Mouse (Mus musculus) forebrain, embryonic 11.5 days (tissue): ENCODE measurements around the gene Washc2. TPM values are rescaled to one million over a fixed set of nuclear protein-coding genes. Genes with fewer than 3 reads are reported as not detected.
"Not testable (repeated sequence)": the region's sequence is repeated elsewhere in the genome, so short reads cannot be mapped to it uniquely, and the experiment has no call there.

Experiments used
- ATAC-seq: fragments of 200-750 bp; cut with Nextera tagmentation; replicated peaks from 2 replicates; pipeline ENCODE4 v1.8.0; 2017; ENCODE audit warnings: moderate TSS enrichment; ENCODE audit not compliant: low FRiP score
- DNase-seq: peaks from one replicate; pipeline ENCODE4 v3.0.0-alpha.2; 2017; ENCODE audit warnings: low spot score
- H3K27ac ChIP-seq: fragments of 300-500 bp; sonication (generic); 2 replicates; pipeline ENCODE4 v1.5.1; 2014; ENCODE audit warnings: low read depth, low read length
- H3K27me3 ChIP-seq: fragments of 300-500 bp; sonication (generic); 2 replicates; pipeline ENCODE4 v1.6.1; 2014; ENCODE audit warnings: mild to moderate bottlenecking, low read length, mixed read lengths; ENCODE audit not compliant: control insufficient read depth, insufficient read depth
- H3K36me3 ChIP-seq: fragments of 300-500 bp; sonication (generic); 2 replicates; pipeline ENCODE4 v1.6.1; 2014; ENCODE audit warnings: mild to moderate bottlenecking, low read length, moderate library complexity, mixed read lengths; ENCODE audit not compliant: control insufficient read depth, insufficient read depth
- H3K4me1 ChIP-seq: fragments of 300-500 bp; sonication (generic); replicated peaks from 2 replicates; pipeline ENCODE4 v1.6.1; 2014; ENCODE audit warnings: low read length, mixed read lengths; ENCODE audit not compliant: control insufficient read depth, insufficient read depth
- H3K4me2 ChIP-seq: fragments of 300-500 bp; sonication (generic); 2 replicates; pipeline ENCODE4 v1.6.1; 2014; ENCODE audit warnings: low read depth, mild to moderate bottlenecking, low read length, moderate library complexity, mixed read lengths; ENCODE audit not compliant: severe bottlenecking
- H3K4me3 ChIP-seq: fragments of 300-500 bp; sonication (generic); 2 replicates; pipeline ENCODE4 v1.5.1; 2014; ENCODE audit warnings: low read depth, low read length
- H3K9ac ChIP-seq: fragments of 300-500 bp; sonication (generic); 2 replicates; pipeline ENCODE4 v1.6.1; 2014; ENCODE audit warnings: low read length
- H3K9me3 ChIP-seq: fragments of 300-500 bp; sonication (generic); 2 replicates; pipeline ENCODE4 v1.6.1; 2016; ENCODE audit warnings: low read length, mixed read lengths; ENCODE audit not compliant: control insufficient read depth
- WGBS: fragments of 180-500 bp; shearing (Covaris S2); extraction: QIAGEN DNeasy Blood & Tissue Kit; methylation state at CpG from one replicate; pipeline ENCODE4 v1.1.7; 2014; 5-methylcytosine and 5-hydroxymethylcytosine counted together
- polyA plus RNA-seq: library from polyadenylated mRNA; unstranded; fragments of >200 nt; fragmentation: Nextera tagmentation; extraction: Ambion mirVana; gene quantifications from 2 replicates; pipeline ENCODE4 v1.2.1, GENCODE M21; 2014

The Washc2 gene
- polyA plus RNA-seq = 48.0 and 54.2 TPM in 2 replicates

DNA sequence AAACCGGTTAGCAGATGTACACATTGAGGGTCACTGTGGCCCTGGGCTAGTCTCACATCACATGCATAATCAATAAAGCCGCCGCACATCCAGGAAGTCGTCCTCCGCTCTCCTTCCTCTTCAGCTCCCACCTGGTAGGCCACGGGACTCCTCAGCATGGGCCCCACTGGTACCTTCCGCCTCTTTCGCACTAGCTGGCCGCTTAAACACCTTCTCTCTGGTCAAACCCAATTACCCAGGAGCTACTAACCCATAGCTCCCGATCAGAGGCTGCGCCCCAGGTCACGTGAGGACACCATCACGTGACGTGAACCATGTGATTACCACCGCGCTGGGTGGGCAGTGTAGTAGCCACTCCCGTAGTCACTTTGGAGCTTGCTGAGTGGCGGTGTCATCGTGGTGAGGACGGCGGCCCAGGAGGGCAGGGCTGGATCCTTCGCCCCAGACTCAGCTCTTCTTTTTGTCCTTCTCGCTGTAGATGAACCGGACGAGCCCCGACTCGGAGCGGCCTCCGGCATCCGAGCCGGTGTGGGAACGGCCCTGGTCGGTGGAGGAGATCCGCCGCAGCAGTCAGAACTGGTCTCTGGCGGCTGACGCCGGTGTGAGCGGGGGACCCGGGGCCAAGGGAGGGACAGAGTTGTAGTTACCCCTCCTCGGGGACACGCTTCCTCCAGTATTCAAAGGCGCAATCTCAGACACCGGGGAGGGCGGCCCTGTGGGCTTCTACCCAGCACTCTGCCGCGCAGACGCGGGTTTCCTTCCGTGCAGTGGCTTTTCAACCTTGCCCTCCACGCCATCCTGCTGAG lies at the start of gene Washc2:
Gene Washc2, plus strand, starts transcription at position 310 of the 806 bp plus-strand sequence.
- under 1% methylated on average over 51 of the region's 51 CpGs for WGBS
- Histone ChIP-seq H3K36me3 (no peaks in the 10 kb centered on the region; the same call in 1 of the 2 replicates), H3K9ac (peak within 1 kb of the TSS; percentile 80), H3K27ac (peak within 1 kb of the TSS; percentile 31; the same call in 1 of the 2 replicates), H3K9me3 (no peaks in the 10 kb centered on the region), H3K4me2 (peak within 1 kb of the TSS; percentile 92), H3K4me1 (0 out of 2 replicates have a peak, but pooled peaks cover 6% of the 10 kb centered on the region), H3K27me3 (no peaks in the 10 kb centered on the region), H3K4me3 (peak within 1 kb of the TSS; percentile 78)
- peak; percentile 95 for DNase-seq
- ATAC-seq = peak; percentile 98

- ATAC-seq = no peak
- H3K27ac ChIP-seq = no peak overlapping the region
- no peaks in the 10 kb centered on the region for H3K9me3 ChIP-seq
Observed at GRCm38 (mm10) chr6:116166383-116166782, 41.5 kb upstream of the Washc2 start.

DNA sequence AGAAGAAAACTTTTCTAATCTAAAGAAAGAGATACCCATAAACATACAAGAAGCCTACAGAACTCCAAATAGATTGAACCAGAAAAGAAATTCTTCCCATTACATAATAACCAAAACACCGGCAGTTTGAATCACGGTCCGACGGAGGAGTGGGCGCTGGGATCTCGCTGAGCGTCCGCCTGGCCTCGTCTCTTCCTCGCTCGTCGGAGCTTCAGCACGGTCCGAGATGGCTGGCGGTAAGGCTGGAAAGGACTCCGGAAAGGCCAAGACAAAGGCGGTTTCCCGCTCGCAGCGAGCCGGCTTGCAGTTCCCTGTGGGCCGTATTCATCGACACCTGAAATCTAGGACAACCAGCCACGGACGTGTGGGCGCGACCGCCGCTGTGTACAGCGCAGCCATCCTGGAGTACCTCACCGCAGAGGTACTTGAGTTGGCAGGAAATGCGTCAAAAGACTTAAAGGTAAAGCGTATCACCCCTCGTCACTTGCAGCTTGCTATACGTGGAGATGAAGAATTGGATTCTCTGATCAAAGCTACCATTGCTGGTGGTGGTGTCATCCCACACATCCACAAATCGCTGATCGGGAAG lies 34.2 kb upstream of the Washc2 start:
- H3K4me2 ChIP-seq, ATAC-seq, H3K27ac ChIP-seq, H3K27me3 ChIP-seq, H3K9me3 ChIP-seq, H3K4me1 ChIP-seq, H3K36me3 ChIP-seq, H3K9ac ChIP-seq, H3K4me3 ChIP-seq, DNase-seq: not testable (repeated sequence)
- WGBS = 75% methylated on average over 37 of the region's 37 CpGs

More at GRCm38 (mm10) chr6:116166383-116166782, 41.5 kb upstream of the Washc2 start:
- no peaks in the 10 kb centered on the region for H3K36me3 ChIP-seq
- H3K27me3 ChIP-seq = no peaks in the 10 kb centered on the region
- DNase-seq = no peak
- H3K4me3 ChIP-seq = no peak overlapping the region
- no peak overlapping the region for H3K4me2 ChIP-seq
- no peaks in the 10 kb centered on the region for H3K4me1 ChIP-seq
- whole genome bisulfite sequencing = 96% methylated on average over 1 of the region's 1 CpGs
- H3K9ac ChIP-seq = no peak overlapping the region

- H3K27me3 ChIP-seq = no peaks in the 10 kb centered on the region
- H3K36me3 ChIP-seq = no peaks in the 10 kb centered on the region
- no peak overlapping the region for H3K9ac ChIP-seq
- WGBS = 92% methylated on average over 2 of the region's 2 CpGs
- no peaks in the 10 kb centered on the region for H3K9me3 ChIP-seq
- DNase-seq = no peak
- H3K4me1 ChIP-seq = no peaks in the 10 kb centered on the region
- no peak overlapping the region for H3K4me2 ChIP-seq
- no peak overlapping the region for H3K4me3 ChIP-seq
- ATAC-seq = no peak
- no peak overlapping the region for H3K27ac ChIP-seq
Observed at GRCm38 (mm10) chr6:116178376-116178775, 29.5 kb upstream of the Washc2 start.

DNA sequence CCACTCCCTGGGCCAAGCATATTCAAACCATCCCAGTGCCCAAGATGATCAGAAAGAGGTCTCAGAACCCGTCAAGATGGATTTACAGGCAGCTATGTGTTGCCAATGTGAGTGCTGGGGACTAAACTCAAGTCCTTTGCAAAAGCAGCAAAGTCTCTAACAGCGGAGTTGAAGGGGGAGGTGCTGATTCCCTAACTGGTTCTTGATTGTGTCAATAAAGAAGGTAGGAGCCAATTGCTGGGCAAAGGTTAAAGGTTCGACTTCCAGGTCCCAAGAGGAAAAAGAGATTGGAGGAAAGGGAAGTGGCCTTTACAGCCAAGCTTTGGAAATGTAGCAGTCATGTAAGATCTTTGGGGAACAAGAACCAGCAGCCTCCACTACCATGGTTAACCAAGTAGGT lies 27.1 kb upstream of the Washc2 start:
- ATAC-seq = no peak
- H3K4me3 ChIP-seq = no peak overlapping the region
- H3K4me1 ChIP-seq = no peaks in the 10 kb centered on the region
- no peak overlapping the region for H3K4me2 ChIP-seq
- no peaks in the 10 kb centered on the region for H3K36me3 ChIP-seq
- 79% methylated on average over 3 of the region's 3 CpGs for WGBS
- no peaks in the 10 kb centered on the region for H3K27me3 ChIP-seq
- H3K27ac ChIP-seq = no peak overlapping the region
- no peaks in the 10 kb centered on the region for H3K9me3 ChIP-seq
- no peak overlapping the region for H3K9ac ChIP-seq
- no peak for DNase-seq

GRCm38 (mm10) chr6:116183509-116183908 lies 24.3 kb upstream of the Washc2 start:
- no peak overlapping the region for H3K4me2 ChIP-seq
- H3K36me3 ChIP-seq = no peaks in the 10 kb centered on the region
- no peak for DNase-seq
- H3K4me1 ChIP-seq = no peaks in the 10 kb centered on the region
- no peak overlapping the region for H3K9ac ChIP-seq
- no peaks in the 10 kb centered on the region for H3K27me3 ChIP-seq
- no peak overlapping the region for H3K27ac ChIP-seq
- no peak for ATAC-seq
- no peak overlapping the region for H3K4me3 ChIP-seq
- WGBS = 92% methylated on average over 5 of the region's 5 CpGs
- H3K9me3 ChIP-seq = no peaks in the 10 kb centered on the region

- ATAC-seq (no peak), DNase-seq (no peak)
- no peak overlapping the region for H3K4me2 ChIP-seq
- 54% methylated on average over 2 of the region's 2 CpGs for WGBS
- H3K9me3 ChIP-seq = no peaks in the 10 kb centered on the region
- no peak overlapping the region for H3K4me3 ChIP-seq
- no peaks in the 10 kb centered on the region for H3K36me3 ChIP-seq
- 0 out of 2 replicates have a peak, but pooled peaks cover 2% of the 10 kb centered on the region for H3K4me1 ChIP-seq
- H3K27me3 ChIP-seq = no peaks in the 10 kb centered on the region
- no peak overlapping the region for H3K27ac ChIP-seq
- H3K9ac ChIP-seq = no peak overlapping the region
Observed at GRCm38 (mm10) chr6:116186485-116186884, 21.4 kb upstream of the Washc2 start.

- WGBS = 80% methylated on average over 1 of the region's 1 CpGs
- no peak overlapping the region for H3K27ac ChIP-seq
- no peaks in the 10 kb centered on the region for H3K27me3 ChIP-seq
- ATAC-seq (no peak), DNase-seq (no peak)
- no peaks in the 10 kb centered on the region for H3K36me3 ChIP-seq
- no peak overlapping the region for H3K4me2 ChIP-seq
- H3K9ac ChIP-seq = no peak overlapping the region
- H3K4me1 ChIP-seq = peaks cover 4% of the 10 kb centered on the region; the same call in 1 of the 2 replicates
- no peaks in the 10 kb centered on the region for H3K9me3 ChIP-seq
- no peak overlapping the region for H3K4me3 ChIP-seq
Observed at GRCm38 (mm10) chr6:116189417-116189816, 18.4 kb upstream of the Washc2 start.
